Mouse (Mus musculus) frontal cortex, adult (tissue): ENCODE measurements around the gene Snrnp70.
"Not testable (repeated sequence)": the region's sequence is repeated elsewhere in the genome, so short reads cannot be mapped to it uniquely, and the experiment has no call there.

Experiments
- ATAC-seq: cut with Nextera tagmentation; 2 replicates; pipeline ENCODE4 v1.9.2; 2017; ENCODE audit warnings: mild to moderate bottlenecking, moderate library complexity, mixed read lengths; ENCODE audit not compliant: low TSS enrichment

The Snrnp70 gene

GRCm38 (mm10) chr7:45409497-45410163, 14.1 kb upstream of the Snrnp70 start:
- ATAC-seq: no peak

- ATAC-seq: no peak
Measured at GRCm38 (mm10) chr7:45408949-45409348, 13.4 kb upstream of the Snrnp70 start.

DNA sequence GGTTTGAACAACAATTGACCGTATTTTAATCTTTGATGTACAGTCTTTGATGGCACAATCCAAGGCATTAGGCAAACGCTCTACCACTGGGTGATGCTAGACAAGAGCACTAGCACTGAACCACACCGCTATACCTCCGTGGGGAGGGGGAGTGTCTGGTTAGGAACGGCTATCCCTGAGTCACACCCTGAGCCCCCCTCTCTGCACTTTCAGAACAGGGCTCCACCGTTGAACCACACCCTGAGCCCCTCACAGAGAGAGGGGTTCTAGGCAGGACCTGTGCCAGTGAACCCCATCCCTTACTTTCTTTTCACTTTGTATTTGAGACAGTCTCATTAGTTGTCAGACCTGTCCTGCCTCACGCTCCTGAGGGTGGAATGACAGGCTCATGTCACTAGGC, 12.8 kb upstream of the Snrnp70 start:
- no peak for ATAC-seq

GRCm38 (mm10) chr7:45407836-45408235, 12.3 kb upstream of the Snrnp70 start:
- ATAC-seq: no peak

- ATAC-seq: no peak
Measured at GRCm38 (mm10) chr7:45406157-45407156, 10.9 kb upstream of the Snrnp70 start.

GRCm38 (mm10) chr7:45405091-45406075, 9.8 kb upstream of the Snrnp70 start, which contains the start of gene Kcna7:
Gene Kcna7 (plus strand): TSS chr7:45405653.
- peak; percentile 50; the same call in 1 of the 2 replicates for ATAC-seq

- ATAC-seq: no peak
Measured at GRCm38 (mm10) chr7:45403532-45404261, 8.2 kb upstream of the Snrnp70 start.

GRCm38 (mm10) chr7:45401521-45402085, 6.1 kb upstream of the Snrnp70 start:
- ATAC-seq: no peak

- no peak for ATAC-seq
Measured at GRCm38 (mm10) chr7:45396787-45397186, 1.2 kb upstream of the Snrnp70 start.

DNA sequence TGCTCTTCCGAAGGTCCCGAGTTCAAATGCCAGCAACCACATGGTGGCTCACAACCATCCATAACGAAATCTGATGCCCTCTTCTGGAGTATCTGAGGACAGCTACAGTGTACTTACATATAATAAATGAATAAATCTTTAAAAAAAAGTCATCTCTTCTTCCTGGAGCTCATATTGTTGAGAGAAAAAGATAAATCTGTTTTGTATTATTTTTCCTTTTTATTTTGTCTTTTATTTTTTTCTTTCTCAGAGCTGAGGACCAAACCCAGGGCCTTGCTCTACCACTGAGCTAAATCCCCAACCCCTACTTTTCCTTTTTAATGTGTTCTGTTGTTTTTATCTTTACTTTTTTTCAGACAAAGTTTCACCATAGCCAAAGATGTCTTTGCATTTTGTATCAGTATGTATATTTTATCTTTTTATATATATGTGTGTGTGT, 814 bp upstream of the Snrnp70 start:
- not testable (repeated sequence) for ATAC-seq

DNA sequence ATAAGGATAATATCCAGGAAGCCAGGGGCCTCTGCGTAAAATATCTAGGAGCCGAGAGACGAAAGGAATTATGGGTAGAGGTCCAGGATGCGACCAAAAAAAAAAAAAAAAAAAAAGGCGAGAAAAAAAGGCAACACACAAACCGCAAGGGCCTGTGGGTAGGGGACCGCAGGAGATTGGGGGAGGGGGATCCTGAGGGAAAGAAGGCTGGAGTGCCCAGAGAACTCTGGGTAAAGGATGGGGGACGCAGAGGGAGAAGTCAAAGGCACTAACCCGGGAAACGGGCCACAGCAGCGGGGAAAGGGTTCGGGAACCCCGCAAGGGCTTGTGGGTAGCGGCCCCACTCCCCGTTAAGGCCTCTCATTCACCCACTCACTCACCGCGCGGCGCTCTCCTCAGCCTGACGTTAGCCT, 407 bp downstream of the Snrnp70 start:
- peak; percentile 73 for ATAC-seq

GRCm38 (mm10) chr7:45386077-45386476, 9.5 kb downstream of the Snrnp70 start:
- no peak for ATAC-seq

DNA sequence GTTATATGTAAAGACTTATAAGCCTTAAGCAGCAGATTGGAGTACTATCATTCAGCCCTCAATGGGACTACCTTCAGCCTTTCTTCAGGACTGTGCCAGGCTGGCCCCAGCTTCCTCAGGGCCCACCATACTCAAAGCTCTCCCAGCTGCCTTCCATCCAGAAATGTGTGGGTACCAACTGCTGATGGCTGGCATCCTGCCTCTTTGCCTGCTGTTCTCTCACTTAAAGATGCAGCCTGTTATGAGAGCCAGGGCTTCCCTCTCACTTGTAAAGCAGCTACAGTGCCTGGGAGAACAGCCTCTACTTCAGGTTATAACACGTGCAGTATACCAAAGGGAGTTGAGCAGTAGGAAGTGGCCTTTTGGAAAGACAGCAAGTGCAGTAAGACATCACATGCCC, 19.5 kb downstream of the Snrnp70 start:
- ATAC-seq: peak; percentile 76

GRCm38 (mm10) chr7:45374620-45375019, 20.9 kb downstream of the Snrnp70 start:
- ATAC-seq: no peak

DNA sequence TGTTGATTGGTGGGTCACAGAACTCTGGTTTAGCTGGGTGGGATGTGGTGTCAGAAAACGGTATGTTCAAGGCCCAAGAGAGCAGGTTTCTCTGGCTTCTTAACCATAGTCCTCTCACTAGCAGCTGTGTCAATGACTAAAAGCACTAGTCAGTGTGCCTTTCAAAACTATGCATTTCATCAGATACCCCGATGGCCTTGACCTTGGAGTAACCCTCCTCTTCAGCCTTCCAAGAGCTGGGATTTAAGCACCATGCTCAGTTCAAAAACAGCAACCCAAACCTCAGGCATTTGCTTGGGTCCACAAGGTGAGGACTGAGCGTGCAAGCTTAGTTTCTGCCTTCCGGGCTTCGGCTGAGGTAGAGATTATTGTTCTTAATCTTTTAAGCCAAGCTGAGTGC, 23.2 kb downstream of the Snrnp70 start:
- ATAC-seq: no peak

GRCm38 (mm10) chr7:45370475-45371311, 24.8 kb downstream of the Snrnp70 start, which contains the start of gene Lin7b:
Gene Lin7b (minus strand): TSS chr7:45370583.
- peak; percentile 55 for ATAC-seq

DNA sequence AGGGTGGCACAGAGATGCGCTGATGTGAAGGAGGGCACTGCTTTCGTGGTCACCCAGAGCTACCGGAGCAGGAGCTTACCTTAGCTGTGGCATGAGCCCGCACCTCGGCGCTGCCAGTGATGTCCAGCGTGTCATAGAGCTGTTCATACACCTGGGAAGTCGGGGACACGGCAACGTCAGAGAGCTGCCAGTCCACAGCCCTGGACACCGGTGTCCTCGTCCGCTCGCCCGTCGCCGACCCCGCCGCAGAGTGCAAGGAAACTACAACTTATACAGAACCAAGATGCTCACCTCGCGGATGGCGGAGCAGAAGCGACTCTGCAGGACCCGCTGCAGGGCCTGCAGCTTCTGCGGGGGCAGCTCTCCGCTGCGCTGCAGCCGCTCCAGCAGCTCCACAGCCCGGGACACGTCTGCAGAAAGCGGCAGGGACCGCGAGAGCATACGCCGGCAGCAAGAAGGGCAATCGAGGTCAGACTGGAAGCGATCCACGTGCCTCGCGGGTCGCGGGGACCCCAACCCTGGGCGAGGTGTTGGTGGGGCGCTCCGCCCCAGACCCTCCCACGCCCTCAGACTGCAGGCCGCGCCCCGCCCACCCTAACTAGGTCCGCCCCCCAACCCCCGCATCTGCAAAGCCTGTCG, 25.6 kb downstream of the Snrnp70 start:
- no peak for ATAC-seq

DNA sequence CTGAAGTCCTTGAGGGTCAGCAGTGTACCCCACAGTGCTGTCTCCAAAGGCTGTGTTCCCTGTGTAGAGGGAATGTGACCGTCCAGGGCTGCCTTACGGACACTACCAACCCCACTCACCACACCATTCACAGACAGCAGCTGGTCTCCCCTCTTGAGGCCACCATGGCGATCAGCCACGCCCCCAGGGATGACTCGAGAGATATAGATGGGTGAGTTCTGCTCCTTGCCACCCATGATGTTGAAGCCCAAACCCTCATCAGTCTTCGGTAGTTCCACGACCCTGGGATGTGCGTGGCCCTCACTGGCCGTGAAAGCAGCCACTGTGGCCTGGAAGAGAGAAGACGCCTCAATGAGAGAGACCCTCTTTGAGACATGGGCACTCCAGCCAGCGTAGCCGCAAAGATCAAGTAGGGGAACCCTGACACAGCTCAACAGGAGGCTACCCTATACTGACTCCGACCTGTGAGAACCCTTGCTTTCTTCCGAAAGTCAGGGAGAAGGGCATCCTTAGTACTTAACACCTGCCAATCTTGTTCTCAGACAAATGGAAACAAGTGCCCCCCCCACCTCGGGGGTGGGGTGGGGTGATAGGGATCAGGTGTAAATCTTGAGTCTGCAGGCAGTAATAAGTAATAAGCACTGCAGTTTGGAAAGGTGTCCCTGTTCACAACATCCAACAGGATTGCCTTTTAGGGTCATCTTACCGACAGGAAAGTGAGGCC, 26.4 kb downstream of the Snrnp70 start:
- no peak for ATAC-seq
